Mouse (Mus musculus): ENCODE measurements around the gene Krtap10-10.
A peak's percentile ranks its signal among the peaks of the same experiment; 100 is the strongest.

DNA sequence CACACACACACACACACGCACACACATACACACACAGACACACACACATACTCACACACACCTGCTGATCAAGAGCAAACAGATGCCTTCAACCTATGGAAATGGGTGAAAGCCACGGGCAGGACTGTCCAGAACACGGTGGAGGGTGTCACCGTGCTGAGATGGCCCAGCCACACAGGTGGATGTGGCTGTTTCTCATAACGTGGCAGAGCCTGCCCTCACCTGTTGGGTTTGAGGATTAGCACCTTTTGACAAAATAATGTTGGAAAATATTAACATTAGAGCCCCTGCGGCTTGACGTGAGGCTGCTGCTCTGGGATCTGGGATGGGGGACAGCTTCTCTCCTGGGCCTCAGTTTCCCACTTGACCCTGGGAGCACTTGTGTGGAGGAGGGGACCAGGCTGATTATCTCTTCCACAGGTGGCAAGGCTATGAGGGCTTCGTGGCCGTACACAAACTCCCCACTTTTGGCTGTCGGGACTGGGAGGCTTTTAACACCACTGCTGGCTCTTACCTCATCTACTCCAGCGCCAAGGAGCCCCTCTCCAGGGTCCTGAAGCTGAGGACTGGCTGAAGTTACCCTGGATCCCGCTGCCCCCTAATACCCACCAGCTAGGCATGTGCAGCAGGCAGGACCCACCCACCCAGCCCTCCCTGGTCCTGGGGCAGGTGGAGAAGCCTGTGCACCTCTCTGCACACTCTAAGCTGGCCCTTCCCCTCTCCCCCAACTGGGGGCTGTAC is 50.4 kb downstream of the Krtap10-10 start:
- no peak for TF ChIP-seq POLR2A (IDR thresholded peaks at IDR 0.05; ENCODE audit: insufficient read length, low read depth)
- no peak for TF ChIP-seq POLR2AphosphoS2 (IDR thresholded peaks at IDR 0.05; ENCODE audit: insufficient read length, low read depth)
- no peak for TF ChIP-seq MAX (IDR thresholded peaks at IDR 0.05; ENCODE audit: low read depth)
- peak; percentile 1 for TF ChIP-seq REST (IDR thresholded peaks at IDR 0.05; ENCODE audit: insufficient read depth, insufficient read length)
- no peak for TF ChIP-seq TCF12 (IDR thresholded peaks at IDR 0.05; ENCODE audit: insufficient read depth, poor library complexity, severe bottlenecking)
- no peak for TF ChIP-seq USF1 (IDR thresholded peaks at IDR 0.05; ENCODE audit: low read depth)
- no peak for TF ChIP-seq CEBPB (IDR thresholded peaks at IDR 0.05; ENCODE audit: insufficient read depth, poor library complexity, severe bottlenecking)
- no peak for TF ChIP-seq TCF3 (IDR thresholded peaks at IDR 0.05; ENCODE audit: insufficient read length, low read depth)

Data from myocyte (in vitro differentiated cells).